ENCODE assay signal across 25 mouse cellular contexts in the genomic region with DNA sequence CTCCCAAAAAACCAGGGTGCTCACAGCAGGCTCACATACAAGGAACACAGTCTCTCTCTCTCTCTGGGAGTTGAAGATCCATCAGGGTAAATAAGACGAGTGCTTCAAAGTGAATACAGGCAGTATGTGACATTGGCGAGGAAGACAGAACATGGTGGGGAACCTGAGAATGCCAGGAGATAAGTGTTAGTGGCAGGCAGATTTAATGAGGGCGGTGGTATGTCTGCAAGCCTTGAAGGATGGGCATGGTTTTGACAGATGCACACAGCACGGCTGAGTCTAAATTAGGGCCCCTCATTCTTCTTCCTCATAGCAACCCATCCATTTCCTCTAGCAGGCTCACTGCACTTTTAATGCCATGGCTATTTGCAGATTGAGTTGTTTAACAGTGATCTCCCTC.
DNase-seq lines count a peak whose midpoint lies in the region; ATAC-seq and TF ChIP-seq lines count a peak whose summit lies in the region.
"Had no signal": no experiment of that assay in that cellular context is flagged by ENCODE, and none has a peak within 500 bp of the region (broad histone marks: within the 10 kb centered on the region; RNA-seq: fewer than 3 reads in every experiment).

No protein-coding gene starts in this region.

- H3K4me2 ChIP-seq in midbrain, embryonic 16.5 days (ENCODE audit: low read length), result no peak overlapping the region
- H3K4me2 ChIP-seq in midbrain, embryonic 14.5 days (ENCODE audit: low read length), result no peak overlapping the region
- H3K4me2 ChIP-seq: embryonic facial prominence, embryonic 13.5 days; forebrain, embryonic 12.5 days; forebrain, embryonic 15.5 days; heart, embryonic 11.5 days; hindbrain, embryonic 14.5 days had no signal

- WGBS in midbrain, embryonic 16.5 days, result 71% methylated on average over 4 of the region's 4 CpGs
- WGBS in midbrain, embryonic 14.5 days, result 68% methylated on average over 4 of the region's 4 CpGs
- whole genome bisulfite sequencing in olfactory bulb, adult 2 months, result 61% methylated on average over 4 of the region's 4 CpGs

- H3K9ac ChIP-seq in midbrain, embryonic 16.5 days (ENCODE audit: low read depth, low read length), result no peak overlapping the region
- H3K9ac ChIP-seq in midbrain, embryonic 14.5 days (replicated peaks; ENCODE audit: low read length), result no peak overlapping the region
- H3K9ac ChIP-seq: embryonic facial prominence, embryonic 13.5 days; forebrain, embryonic 12.5 days; forebrain, embryonic 15.5 days; hindbrain, embryonic 14.5 days had no signal

- H3K4me3 ChIP-seq in layer of hippocampus, adult 2 months, result no peak overlapping the region
- H3K4me3 ChIP-seq in midbrain, embryonic 16.5 days (ENCODE audit: low read depth, low read length), result no peak overlapping the region
- no peak overlapping the region for H3K4me3 ChIP-seq in midbrain, embryonic 14.5 days (replicated peaks; ENCODE audit: low read depth, low read length)
- H3K4me3 ChIP-seq in olfactory bulb, adult 2 months (ENCODE audit: insufficient read depth, low read depth, low read length), result no peak overlapping the region
- H3K4me3 ChIP-seq: embryonic facial prominence, embryonic 10.5 days; embryonic facial prominence, embryonic 13.5 days; erythroblast, embryonic 14.5 days; forebrain, embryonic 12.5 days; forebrain, embryonic 15.5 days; gastrocnemius, adult 2 months had no signal

- no peaks in the 10 kb centered on the region; the same call in 1 of the 2 replicates for H3K36me3 ChIP-seq in midbrain, embryonic 16.5 days (ENCODE audit: control insufficient read depth, insufficient read depth, low read length)
- H3K36me3 ChIP-seq in midbrain, embryonic 14.5 days (ENCODE audit: control insufficient read depth, insufficient read depth, low read length), result no peaks in the 10 kb centered on the region
- H3K36me3 ChIP-seq: embryonic facial prominence, embryonic 10.5 days; embryonic facial prominence, embryonic 13.5 days; forebrain, embryonic 12.5 days; forebrain, embryonic 15.5 days had no signal

- no peak for TF ChIP-seq CTCF in layer of hippocampus, adult 2 months (conservative IDR thresholded peaks at IDR 0.05)
- TF ChIP-seq CTCF in olfactory bulb, adult 2 months (IDR thresholded peaks at IDR 0.05; ENCODE audit: insufficient read depth, low read depth, low read length), result no peak

- ATAC-seq in midbrain, embryonic 16.5 days, result 0 out of 2 replicates have a peak, but pooled peaks have one; percentile 25
- ATAC-seq in midbrain, embryonic 14.5 days (ENCODE audit: low FRiP score, low TSS enrichment), result no peak
- ATAC-seq: activated CD4-positive, CD25-positive, alpha-beta regulatory T cell, adult 4 months; forebrain, embryonic 15.5 days; inflammation-experienced regulatory T-cells, adult 6 months had no signal

- H3K27me3 ChIP-seq in midbrain, embryonic 16.5 days (ENCODE audit: control insufficient read depth, insufficient read depth, low read depth, low read length), result no peaks in the 10 kb centered on the region
- no peaks in the 10 kb centered on the region for H3K27me3 ChIP-seq in midbrain, embryonic 14.5 days (ENCODE audit: control insufficient read depth, insufficient read depth, low read length)
- H3K27me3 ChIP-seq: embryonic facial prominence, embryonic 13.5 days; forebrain, embryonic 12.5 days; forebrain, embryonic 15.5 days had no signal

- TF ChIP-seq POLR2A in olfactory bulb, adult 2 months (IDR thresholded peaks at IDR 0.05; ENCODE audit: insufficient read depth, low read depth, low read length), result no peak

- H3K9me3 ChIP-seq in midbrain, embryonic 16.5 days (replicated peaks; ENCODE audit: control insufficient read depth, low read length, poor library complexity, severe bottlenecking), result no peaks in the 10 kb centered on the region
- H3K9me3 ChIP-seq in midbrain, embryonic 14.5 days (ENCODE audit: control insufficient read depth, low read length), result no peaks in the 10 kb centered on the region
- H3K9me3 ChIP-seq: embryonic facial prominence, embryonic 10.5 days; embryonic facial prominence, embryonic 13.5 days; forebrain, embryonic 12.5 days; forebrain, embryonic 15.5 days had no signal

- no peak for DNase-seq in layer of hippocampus, adult 2 months (ENCODE audit: low spot score in 2 of 2)
- no peak for DNase-seq in layer of hippocampus, adult 11-12 months (ENCODE audit: low spot score)
- DNase-seq in midbrain, embryonic 14.5 days, result no peak
- DNase-seq in ovary, adult 18-20 months (ENCODE audit: low spot score), result no peak
- DNase-seq in B cell, adult 2 months, result no peak
- DNase-seq: adrenal gland, adult 8-10 months; adrenal gland, postnatal 25 days; cerebellum, adult 2 months; cerebellum, adult 9-11 months; cerebellum, postnatal 25 days; embryo, embryonic 11 days; gastrocnemius, adult 2 months; gastrocnemius, postnatal 14 days had no signal

- H3K4me1 ChIP-seq in midbrain, embryonic 16.5 days (ENCODE audit: control insufficient read depth, insufficient read depth, low read length), result no peaks in the 10 kb centered on the region
- no peaks in the 10 kb centered on the region for H3K4me1 ChIP-seq in midbrain, embryonic 14.5 days (ENCODE audit: control insufficient read depth, insufficient read depth, low read length)
- H3K4me1 ChIP-seq in olfactory bulb, adult 2 months (ENCODE audit: control insufficient read depth, insufficient read depth, low read length), result peaks cover 3% of the 10 kb centered on the region
- H3K4me1 ChIP-seq: embryonic facial prominence, embryonic 10.5 days; embryonic facial prominence, embryonic 13.5 days; forebrain, embryonic 12.5 days; forebrain, embryonic 15.5 days had no signal

- peak overlapping the region; percentile 78 for H3K27ac ChIP-seq in layer of hippocampus, adult 2 months
- H3K27ac ChIP-seq in midbrain, embryonic 16.5 days (ENCODE audit: low read length), result no peak overlapping the region
- no peak overlapping the region for H3K27ac ChIP-seq in midbrain, embryonic 14.5 days (replicated peaks; ENCODE audit: low read depth, low read length)
- peak overlapping the region; percentile 6; the same call in 1 of the 2 replicates for H3K27ac ChIP-seq in olfactory bulb, adult 2 months (ENCODE audit: insufficient read depth, low read depth, low read length)
- H3K27ac ChIP-seq: embryonic facial prominence, embryonic 10.5 days; embryonic facial prominence, embryonic 13.5 days; forebrain, embryonic 12.5 days; forebrain, embryonic 15.5 days; gastrocnemius, adult 2 months; hindbrain, embryonic 14.5 days; hindbrain, postnatal 0 days had no signal

Comparison
In these comparisons a context has a peak if more than half of its experiments do, and no peak if none do; other contexts are left out.
1. H3K27ac ChIP-seq: peak in layer of hippocampus, adult 2 months (single experiment) and olfactory bulb, adult 2 months (single experiment); none in midbrain, embryonic 16.5 days (single experiment) and midbrain, embryonic 14.5 days (single experiment).